Mouse (Mus musculus) E14TG2a.4 (cell line): ENCODE data around the gene Olfr10.
A peak's percentile ranks its signal among the peaks of the same experiment; 100 is the strongest.
"Not testable (repeated sequence)": the region's sequence is repeated elsewhere in the genome, so short reads cannot be mapped to it uniquely, and the experiment has no call there.

Experiments
- H3K27me3 ChIP-seq: 2 replicates; pipeline ENCODE4 v1.6.1; 2014; ENCODE audit warnings: low read length, control low read depth; ENCODE audit not compliant: insufficient read depth
- H3K36me3 ChIP-seq: 2 replicates; pipeline ENCODE4 v1.6.1; 2014; ENCODE audit warnings: low read length, control low read depth; ENCODE audit not compliant: insufficient read depth
- H3K4me1 ChIP-seq: replicated peaks from 2 replicates; pipeline ENCODE4 v1.6.1; 2014; ENCODE audit warnings: low read depth, low read length, control low read depth
- H3K4me3 ChIP-seq: replicated peaks from 2 replicates; pipeline ENCODE4 v1.5.1; 2014; ENCODE audit warnings: mild to moderate bottlenecking, low read length
- H3K9me3 ChIP-seq: 2 replicates; pipeline ENCODE4 v1.6.1; 2014; ENCODE audit warnings: low read length, control low read depth
- CTCF ChIP-seq: conservative IDR thresholded peaks from 2 replicates; pipeline ENCODE4 v1.5.1; 2014; ENCODE audit warnings: low read length
- NANOG ChIP-seq: IDR thresholded peaks from 2 replicates; pipeline ENCODE4 v1.6.1; 2014; ENCODE audit warnings: borderline replicate concordance, low read length, mixed read lengths
- POU5F1 ChIP-seq: IDR thresholded peaks from 2 replicates; pipeline ENCODE4 v1.6.1; 2014; ENCODE audit warnings: low read length, borderline replicate concordance

Olfr10 gene

DNA sequence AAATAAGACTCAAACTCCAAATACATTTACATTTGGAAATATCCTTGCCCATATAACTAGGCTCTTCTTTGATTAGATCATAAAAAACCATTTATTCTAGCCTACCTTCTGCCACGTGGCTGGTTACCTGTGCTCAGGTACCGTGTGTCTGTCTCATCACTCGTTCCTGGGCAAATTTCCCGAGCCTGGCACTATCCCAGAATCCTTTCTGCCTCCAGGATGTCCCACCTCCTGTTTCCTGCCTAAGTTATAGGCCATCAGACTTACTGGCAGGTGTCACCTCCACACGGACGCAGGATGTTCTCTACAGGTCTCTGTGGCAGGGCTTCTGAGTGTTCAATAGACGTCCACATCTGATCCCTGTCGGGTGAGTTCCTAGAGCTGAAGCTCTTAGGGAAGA is 39.4 kb upstream of the Olfr10 start:
- H3K36me3 ChIP-seq = peaks cover 4% of the 10 kb centered on the region; the same call in 1 of the 2 replicates
- H3K9me3 ChIP-seq = no peaks in the 10 kb centered on the region
- no peak overlapping the region for H3K4me3 ChIP-seq
- H3K4me1 ChIP-seq = peaks cover 45% of the 10 kb centered on the region
- no peak for TF ChIP-seq POU5F1
- TF ChIP-seq NANOG = no peak
- no peak for TF ChIP-seq CTCF
- H3K27me3 ChIP-seq = no peaks in the 10 kb centered on the region

DNA sequence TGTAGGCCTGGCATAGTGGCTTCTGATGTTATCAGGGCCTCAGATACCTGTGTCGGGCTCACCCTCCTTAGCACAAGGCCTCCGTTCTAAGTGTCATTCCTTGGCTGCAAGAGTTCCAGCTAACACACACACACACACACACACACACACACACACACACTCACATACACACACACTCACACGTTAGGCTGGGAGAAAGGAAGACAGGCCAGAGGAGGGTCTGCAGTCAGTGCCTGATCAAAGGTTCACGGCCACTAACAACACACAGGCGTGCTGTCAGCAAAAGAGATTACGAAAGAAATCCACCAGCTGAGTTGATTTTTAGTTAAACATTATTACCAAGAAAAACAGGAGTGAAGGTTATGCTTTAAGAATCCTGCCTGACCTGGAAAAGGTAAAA is 37.9 kb upstream of the Olfr10 start:
- H3K4me3 ChIP-seq = no peak overlapping the region
- peaks cover 29% of the 10 kb centered on the region for H3K4me1 ChIP-seq
- peaks cover 4% of the 10 kb centered on the region; the same call in 1 of the 2 replicates for H3K36me3 ChIP-seq
- no peaks in the 10 kb centered on the region for H3K9me3 ChIP-seq
- no peaks in the 10 kb centered on the region for H3K27me3 ChIP-seq
- TF ChIP-seq POU5F1 = no peak
- no peak for TF ChIP-seq NANOG
- TF ChIP-seq CTCF = no peak

DNA sequence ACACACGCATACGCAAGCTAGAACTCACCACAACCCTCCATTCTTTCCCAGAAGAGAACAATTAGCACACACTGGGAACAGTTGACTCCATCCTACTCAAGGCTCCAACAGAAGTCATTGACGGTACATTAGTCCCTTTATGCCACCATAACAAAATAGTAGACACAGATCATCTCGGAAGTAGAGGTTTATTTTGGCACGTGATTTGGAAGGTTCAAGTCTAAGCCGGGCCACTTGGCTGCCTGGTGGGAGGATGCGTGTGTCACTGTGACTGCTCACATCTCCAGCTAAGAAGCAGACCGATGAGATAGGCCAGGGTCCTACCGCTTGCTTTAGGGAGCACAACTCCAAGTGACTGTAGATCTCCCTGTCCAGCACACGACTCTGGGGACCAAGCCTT is 37.2 kb upstream of the Olfr10 start:
- H3K36me3 ChIP-seq = 0 out of 2 replicates have a peak, but pooled peaks cover 3% of the 10 kb centered on the region
- H3K9me3 ChIP-seq = no peaks in the 10 kb centered on the region
- H3K4me3 ChIP-seq = no peak overlapping the region
- no peak for TF ChIP-seq POU5F1
- TF ChIP-seq NANOG = no peak
- TF ChIP-seq CTCF = no peak
- no peaks in the 10 kb centered on the region for H3K27me3 ChIP-seq
- peaks cover 23% of the 10 kb centered on the region for H3K4me1 ChIP-seq

DNA sequence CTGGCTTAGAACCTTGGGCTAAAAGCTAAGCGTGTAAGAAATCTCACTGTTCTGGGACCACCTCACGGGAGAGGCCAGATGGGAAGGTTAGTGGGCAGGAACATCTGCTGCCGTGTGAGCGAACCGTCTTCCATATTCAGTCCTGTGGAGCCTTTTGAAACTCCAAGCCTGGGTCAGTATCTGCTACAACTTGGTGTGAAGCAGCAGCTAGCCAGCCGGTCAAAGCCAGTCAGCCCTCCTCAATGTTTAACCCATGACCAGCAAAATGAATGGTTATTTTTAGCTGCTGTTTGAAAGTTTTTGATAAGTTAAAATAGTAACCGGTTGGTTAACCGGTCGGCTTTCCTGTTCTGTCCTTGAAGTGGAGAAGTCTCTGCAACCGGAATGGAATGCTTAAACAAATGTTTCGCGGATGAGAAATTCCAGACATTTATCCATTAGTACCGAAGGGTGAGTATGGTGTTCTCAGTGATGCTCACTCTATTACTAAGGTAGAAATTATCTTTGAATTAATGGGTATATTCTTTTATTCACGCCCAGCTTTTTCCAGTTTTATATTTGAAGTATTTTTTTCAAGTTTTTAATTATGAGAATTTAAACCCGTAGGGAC is 36.5 kb upstream of the Olfr10 start:
- H3K9me3 ChIP-seq = no peaks in the 10 kb centered on the region
- no peaks in the 10 kb centered on the region for H3K36me3 ChIP-seq
- no peak overlapping the region for H3K4me3 ChIP-seq
- no peak for TF ChIP-seq CTCF
- no peak for TF ChIP-seq NANOG
- TF ChIP-seq POU5F1 = no peak
- no peaks in the 10 kb centered on the region for H3K27me3 ChIP-seq
- peaks cover 15% of the 10 kb centered on the region for H3K4me1 ChIP-seq

DNA sequence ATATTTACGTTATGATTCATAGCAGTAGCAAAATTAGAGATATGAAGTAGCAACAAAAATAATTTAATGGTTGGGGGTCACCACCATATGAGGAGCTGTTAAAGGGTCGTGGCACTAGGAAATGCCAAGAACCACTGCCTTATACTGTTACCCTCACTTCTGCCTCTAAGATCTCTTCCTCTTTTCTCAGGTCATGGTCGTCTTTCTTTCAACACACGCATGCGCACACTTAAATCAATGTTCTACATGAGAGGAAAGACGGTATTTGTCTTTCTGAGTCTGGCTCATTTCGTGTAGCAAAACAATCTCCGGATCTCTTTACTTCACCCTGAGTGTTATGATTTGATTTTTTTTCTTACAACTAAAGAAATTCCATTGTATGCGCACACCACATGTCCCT is 34.8 kb upstream of the Olfr10 start:
- no peak overlapping the region for H3K4me3 ChIP-seq
- H3K27me3 ChIP-seq = no peaks in the 10 kb centered on the region
- no peaks in the 10 kb centered on the region for H3K36me3 ChIP-seq
- TF ChIP-seq NANOG (no peak), POU5F1 (no peak), CTCF (no peak)
- H3K9me3 ChIP-seq = no peaks in the 10 kb centered on the region
- peaks cover 5% of the 10 kb centered on the region for H3K4me1 ChIP-seq

DNA sequence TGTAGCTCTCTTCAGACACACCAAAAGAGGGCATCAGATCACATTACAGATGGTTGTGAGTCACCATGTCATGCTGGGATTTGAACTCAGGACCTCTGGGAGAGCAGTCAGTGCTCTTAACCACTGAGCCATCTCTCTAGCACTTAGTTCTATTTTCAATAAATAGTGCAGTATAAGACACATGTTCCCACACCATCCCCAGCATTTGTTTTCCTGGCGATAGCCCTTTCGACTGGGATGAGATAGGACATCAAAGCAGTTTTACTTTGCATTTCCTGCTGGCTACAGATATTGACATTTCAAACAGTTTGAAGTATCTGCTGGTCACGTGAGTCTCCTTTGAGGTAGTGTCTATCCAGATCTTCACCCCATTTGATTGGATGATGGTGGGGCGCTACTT is 34.2 kb upstream of the Olfr10 start:
- H3K4me3 ChIP-seq = no peak overlapping the region
- no peak for TF ChIP-seq CTCF
- H3K9me3 ChIP-seq = no peaks in the 10 kb centered on the region
- H3K4me1 ChIP-seq = no peaks in the 10 kb centered on the region
- no peaks in the 10 kb centered on the region for H3K27me3 ChIP-seq
- no peaks in the 10 kb centered on the region for H3K36me3 ChIP-seq

DNA sequence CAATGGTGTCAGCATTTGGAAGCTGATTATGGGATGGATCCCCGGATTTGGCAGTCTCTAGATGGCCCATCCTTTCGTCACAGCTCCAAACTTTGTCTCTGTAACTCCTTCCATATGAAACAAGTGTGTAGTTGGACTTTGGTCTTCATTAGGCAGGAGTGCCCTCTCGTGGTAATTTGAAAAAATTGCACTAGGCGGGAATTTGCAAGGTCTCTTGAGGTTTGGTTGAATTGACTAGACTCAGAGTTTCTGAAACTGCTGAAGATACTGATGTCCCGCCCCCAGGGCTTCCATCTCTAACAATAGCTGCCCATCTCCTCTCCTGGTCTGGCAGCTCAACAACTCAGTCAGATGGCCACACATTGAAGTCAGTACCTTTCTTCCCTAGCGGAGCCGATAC is 33.2 kb upstream of the Olfr10 start:
- Histone ChIP-seq H3K27me3 (no peaks in the 10 kb centered on the region), H3K4me3 (no peak overlapping the region), H3K4me1 (no peaks in the 10 kb centered on the region), H3K36me3 (no peaks in the 10 kb centered on the region), H3K9me3 (no peaks in the 10 kb centered on the region)
- TF ChIP-seq CTCF (peak; percentile 79), NANOG (no peak), POU5F1 (no peak)

DNA sequence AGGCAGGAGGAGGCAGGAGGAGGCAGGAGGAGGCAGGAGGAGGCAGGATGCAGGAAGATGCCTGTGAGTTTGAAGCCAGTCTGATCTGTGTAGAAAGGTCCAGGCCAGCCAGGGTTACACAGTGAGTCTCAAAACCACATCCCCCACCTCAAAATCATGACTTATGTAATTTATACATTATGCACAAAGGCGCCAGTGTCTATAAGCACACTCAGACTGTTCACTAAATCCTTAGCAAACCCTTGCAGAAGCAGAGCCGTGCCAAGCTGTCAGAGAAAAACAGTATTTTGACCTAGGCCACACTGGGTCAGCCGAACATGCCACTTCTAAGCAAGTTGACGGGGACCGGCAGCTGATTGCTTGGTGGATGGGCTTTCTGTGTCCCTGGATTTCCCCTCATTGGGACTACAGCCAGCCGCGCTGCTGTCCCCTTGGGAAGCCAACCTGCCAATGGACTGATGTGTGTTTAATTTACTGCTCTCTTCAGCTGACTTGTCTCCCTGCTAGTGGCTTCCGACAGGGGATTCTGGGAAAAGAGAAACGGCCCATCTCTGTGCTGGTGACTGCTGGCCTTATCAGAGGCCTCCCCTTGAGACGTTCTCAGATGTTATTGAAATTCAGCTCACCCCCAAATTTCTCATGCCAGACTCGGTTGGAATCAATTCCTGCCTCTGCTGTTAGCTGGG is 30.6 kb upstream of the Olfr10 start:
- TF ChIP-seq CTCF = no peak
- TF ChIP-seq POU5F1 = no peak
- no peak for TF ChIP-seq NANOG
- no peak overlapping the region for H3K4me3 ChIP-seq
- H3K9me3 ChIP-seq = no peaks in the 10 kb centered on the region
- H3K4me1 ChIP-seq = no peaks in the 10 kb centered on the region
- H3K27me3 ChIP-seq = no peaks in the 10 kb centered on the region
- no peaks in the 10 kb centered on the region for H3K36me3 ChIP-seq

DNA sequence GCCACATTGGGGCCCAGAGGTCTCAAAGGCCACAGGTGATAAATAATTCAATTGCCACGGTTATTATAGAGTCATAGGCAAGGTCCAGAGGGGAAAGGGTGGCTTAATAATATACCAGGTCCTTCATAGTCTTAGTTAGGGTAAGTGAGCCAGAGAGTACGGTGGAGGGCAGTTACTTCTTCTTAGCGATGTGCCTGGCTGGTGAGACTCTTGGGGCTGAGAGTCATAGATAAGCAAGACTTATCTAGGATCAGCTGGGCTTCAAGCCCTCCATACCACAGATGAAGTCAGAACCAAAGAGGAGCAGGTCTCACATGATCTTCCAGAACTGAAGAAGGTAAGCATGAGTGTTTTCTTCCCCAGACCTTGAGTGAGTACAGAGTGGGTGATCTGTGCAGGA is 26.3 kb upstream of the Olfr10 start, which contains the start of gene Olfr1393:
TSS of gene Olfr1393 (plus strand) at position 83 of the 400 bp plus-strand sequence.
- H3K36me3 ChIP-seq = no peaks in the 10 kb centered on the region
- H3K9me3 ChIP-seq = no peaks in the 10 kb centered on the region
- TF ChIP-seq POU5F1 (no peak), CTCF (no peak), NANOG (no peak)
- no peaks in the 10 kb centered on the region for H3K4me1 ChIP-seq
- H3K27me3 ChIP-seq = no peaks in the 10 kb centered on the region
- H3K4me3 ChIP-seq = no peak within 1 kb of the TSS

DNA sequence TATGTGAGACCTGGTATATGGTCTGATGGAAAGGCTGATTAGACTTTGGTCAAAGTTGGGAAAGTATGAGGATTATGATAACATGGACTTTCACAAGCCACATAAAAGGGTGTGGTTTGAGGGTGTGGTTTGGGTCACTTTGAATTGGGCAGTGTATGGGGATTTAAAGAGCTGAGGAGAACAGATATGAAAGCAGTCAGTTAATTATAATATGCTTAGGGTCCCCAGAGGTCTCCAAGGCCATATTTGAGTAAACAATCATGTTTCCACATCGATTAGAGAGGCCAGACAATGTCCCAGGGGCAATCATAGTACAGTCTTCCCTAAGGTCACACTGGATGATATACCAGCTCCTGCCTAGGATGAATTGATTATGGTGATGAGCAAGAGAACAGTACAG is 19.6 kb upstream of the Olfr10 start, which contains the start of gene Olfr1392:
TSS of gene Olfr1392 (plus strand) at position 301 of the 400 bp plus-strand sequence.
- H3K4me3 ChIP-seq, H3K4me1 ChIP-seq, H3K9me3 ChIP-seq, H3K36me3 ChIP-seq, H3K27me3 ChIP-seq: not testable (repeated sequence)
